Mouse (Mus musculus): Measurements from ENCODE around the gene Arid3a. TPM values are rescaled to one million over a fixed set of nuclear protein-coding genes. Genes with fewer than 3 reads are reported as not detected.

Gene Arid3a
- polyA plus RNA-seq, 1 experiment from 2014 or later, result 3.2 TPM

- WGBS, result 4% methylated on average over 41 of the region's 41 CpGs
- ATAC-seq (ENCODE audit: low FRiP score, low read depth), result no peak
- H3K4me2 ChIP-seq, result peak within 1 kb of the TSS; percentile 53
- H3K9me3 ChIP-seq, result no peaks in the 10 kb centered on the region
- H3K27me3 ChIP-seq, result peaks cover 67% of the 10 kb centered on the region
- no peaks in the 10 kb centered on the region for H3K36me3 ChIP-seq
- peak within 1 kb of the TSS; percentile 36 for H3K9ac ChIP-seq
- peaks cover 44% of the 10 kb centered on the region for H3K4me1 ChIP-seq (replicated peaks)
- peak within 1 kb of the TSS; percentile 33 for H3K4me3 ChIP-seq
- no peak within 1 kb of the TSS for H3K27ac ChIP-seq (replicated peaks)
Measured at GRCm38 (mm10) chr10:79920958-79921535, 5.8 kb upstream of the Arid3a start, which contains the start of gene R3hdm4. TSS of gene R3hdm4 (minus strand) at chr10:79921208.

DNA sequence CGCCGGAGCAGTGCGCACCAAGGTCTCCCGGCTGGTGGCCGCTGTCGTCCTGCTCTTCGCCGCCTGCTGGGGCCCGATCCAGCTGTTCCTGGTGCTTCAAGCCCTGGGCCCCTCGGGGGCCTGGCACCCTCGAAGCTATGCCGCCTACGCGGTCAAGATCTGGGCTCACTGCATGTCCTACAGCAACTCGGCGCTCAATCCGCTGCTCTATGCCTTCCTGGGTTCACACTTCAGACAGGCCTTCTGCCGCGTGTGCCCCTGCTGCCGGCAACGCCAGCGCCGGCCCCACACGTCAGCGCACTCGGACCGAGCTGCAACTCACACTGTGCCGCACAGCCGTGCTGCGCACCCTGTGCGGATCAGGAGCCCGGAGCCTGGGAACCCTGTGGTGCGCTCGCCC is 5.3 kb upstream of the Arid3a start:
- no peak overlapping the region for H3K27ac ChIP-seq (replicated peaks)
- H3K9ac ChIP-seq, result peak overlapping the region; percentile 36

GRCm38 (mm10) chr10:79924998-79925784 is 1.7 kb upstream of the Arid3a start:
- no peaks in the 10 kb centered on the region for H3K36me3 ChIP-seq
- H3K9ac ChIP-seq, result no peak overlapping the region

More for the DNA sequence above, 5.3 kb upstream of the Arid3a start:
- WGBS, result 3% methylated on average over 34 of the region's 34 CpGs
- Histone ChIP-seq H3K27me3 (peaks cover 67% of the 10 kb centered on the region), H3K4me3 (peak overlapping the region; percentile 33), H3K9me3 (no peaks in the 10 kb centered on the region), H3K36me3 (no peaks in the 10 kb centered on the region), H3K4me2 (peak overlapping the region; percentile 53), H3K4me1 (replicated peaks) (peaks cover 47% of the 10 kb centered on the region)
- no peak for ATAC-seq (ENCODE audit: low FRiP score, low read depth)

GRCm38 (mm10) chr10:79925785-79926490 is 905 bp upstream of the Arid3a start:
- peak overlapping the region; percentile 96 for H3K4me3 ChIP-seq
- H3K4me1 ChIP-seq (replicated peaks), result peaks cover 45% of the 10 kb centered on the region
- 11% methylated on average over 15 of the region's 15 CpGs for WGBS
- H3K4me2 ChIP-seq, result peak overlapping the region; percentile 93
- peaks cover 32% of the 10 kb centered on the region for H3K27me3 ChIP-seq
- H3K27ac ChIP-seq (replicated peaks), result peak overlapping the region; percentile 92
- H3K9ac ChIP-seq, result peak overlapping the region; percentile 89
- ATAC-seq (ENCODE audit: low FRiP score, low read depth), result no peak; the same call in 1 of the 2 replicates
- no peaks in the 10 kb centered on the region for H3K36me3 ChIP-seq
- H3K9me3 ChIP-seq, result no peaks in the 10 kb centered on the region

More at GRCm38 (mm10) chr10:79924998-79925784, 1.7 kb upstream of the Arid3a start:
- peak overlapping the region; percentile 96; the same call in 1 of the 2 replicates for H3K4me3 ChIP-seq
- 14% methylated on average over 29 of the region's 29 CpGs for WGBS
- peaks cover 39% of the 10 kb centered on the region for H3K27me3 ChIP-seq
- peak overlapping the region; percentile 38; the same call in 1 of the 2 replicates for H3K27ac ChIP-seq (replicated peaks)
- no peak for ATAC-seq (ENCODE audit: low FRiP score, low read depth)
- H3K4me1 ChIP-seq (replicated peaks), result peaks cover 45% of the 10 kb centered on the region
- no peaks in the 10 kb centered on the region for H3K9me3 ChIP-seq
- peak overlapping the region; percentile 93 for H3K4me2 ChIP-seq

- ATAC-seq (ENCODE audit: low FRiP score, low read depth), result peak; percentile 40
- Histone ChIP-seq H3K4me1 (replicated peaks) (peaks cover 45% of the 10 kb centered on the region), H3K27ac (replicated peaks) (peak overlapping the region; percentile 92), H3K4me3 (peak overlapping the region; percentile 96), H3K9ac (peak overlapping the region; percentile 89), H3K36me3 (0 out of 2 replicates have a peak, but pooled peaks cover 4% of the 10 kb centered on the region), H3K9me3 (no peaks in the 10 kb centered on the region), H3K4me2 (peak overlapping the region; percentile 93), H3K27me3 (peaks cover 17% of the 10 kb centered on the region)
- WGBS, result under 1% methylated on average over 54 of the region's 54 CpGs
Measured at GRCm38 (mm10) chr10:79927324-79928029, 634 bp downstream of the Arid3a start.

- H3K4me3 ChIP-seq, result peak overlapping the region; percentile 96
- H3K27ac ChIP-seq (replicated peaks), result peak overlapping the region; percentile 92
- ATAC-seq (ENCODE audit: low FRiP score, low read depth), result no peak
- peak overlapping the region; percentile 93 for H3K4me2 ChIP-seq
- peaks cover 51% of the 10 kb centered on the region for H3K4me1 ChIP-seq (replicated peaks)
- H3K27me3 ChIP-seq, result peaks cover 10% of the 10 kb centered on the region
- WGBS, result 2% methylated on average over 29 of the region's 29 CpGs
- H3K36me3 ChIP-seq, result 0 out of 2 replicates have a peak, but pooled peaks cover 4% of the 10 kb centered on the region
- H3K9me3 ChIP-seq, result no peaks in the 10 kb centered on the region
- H3K9ac ChIP-seq, result peak overlapping the region; percentile 89
Measured at GRCm38 (mm10) chr10:79928030-79928694, 1.3 kb downstream of the Arid3a start.

GRCm38 (mm10) chr10:79928907-79929701 is 2.3 kb downstream of the Arid3a start:
- WGBS, result 27% methylated on average over 9 of the region's 9 CpGs
- 0 out of 2 replicates have a peak, but pooled peaks cover 4% of the 10 kb centered on the region for H3K36me3 ChIP-seq
- H3K9me3 ChIP-seq, result no peaks in the 10 kb centered on the region
- H3K4me2 ChIP-seq, result peak overlapping the region; percentile 93
- H3K4me3 ChIP-seq, result peak overlapping the region; percentile 96
- peaks cover 61% of the 10 kb centered on the region for H3K4me1 ChIP-seq (replicated peaks)
- no peak for ATAC-seq (ENCODE audit: low FRiP score, low read depth)
- peak overlapping the region; percentile 92 for H3K27ac ChIP-seq (replicated peaks)
- H3K27me3 ChIP-seq, result 0 out of 2 replicates have a peak, but pooled peaks cover 2% of the 10 kb centered on the region
- H3K9ac ChIP-seq, result peak overlapping the region; percentile 51

- Histone ChIP-seq H3K4me2 (peak overlapping the region; percentile 93; the same call in 1 of the 2 replicates), H3K9ac (no peak overlapping the region), H3K9me3 (no peaks in the 10 kb centered on the region), H3K4me3 (no peak overlapping the region), H3K36me3 (0 out of 2 replicates have a peak, but pooled peaks cover 4% of the 10 kb centered on the region), H3K27ac (replicated peaks) (no peak overlapping the region; the same call in 1 of the 2 replicates), H3K4me1 (replicated peaks) (peaks cover 64% of the 10 kb centered on the region), H3K27me3 (no peaks in the 10 kb centered on the region)
- no peak for ATAC-seq (ENCODE audit: low FRiP score, low read depth)
- WGBS, result 71% methylated on average over 18 of the region's 18 CpGs
Measured at GRCm38 (mm10) chr10:79929967-79930825, 3.4 kb downstream of the Arid3a start.

DNA sequence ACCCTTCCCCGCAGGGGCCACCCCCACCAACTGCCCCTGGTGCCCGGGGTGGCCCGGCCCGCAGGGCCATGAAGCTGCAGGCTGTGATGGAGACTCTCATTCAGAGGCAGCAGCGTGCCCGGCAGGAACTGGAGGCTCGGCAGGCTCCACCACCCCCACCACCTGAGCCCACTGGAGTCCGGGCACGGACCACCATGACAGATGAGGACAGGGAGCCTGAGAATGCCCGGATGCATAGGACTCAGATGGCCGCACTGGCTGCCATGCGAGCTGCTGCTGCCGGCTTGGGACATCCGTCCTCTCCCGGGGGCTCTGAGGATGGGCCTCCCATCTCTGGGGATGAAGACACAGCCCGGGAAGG is 4.0 kb downstream of the Arid3a start:
- Histone ChIP-seq H3K4me2 (peak overlapping the region; percentile 19; the same call in 1 of the 2 replicates), H3K4me3 (no peak overlapping the region), H3K27me3 (no peaks in the 10 kb centered on the region), H3K4me1 (replicated peaks) (peaks cover 59% of the 10 kb centered on the region), H3K9me3 (no peaks in the 10 kb centered on the region), H3K9ac (no peak overlapping the region), H3K36me3 (0 out of 2 replicates have a peak, but pooled peaks cover 4% of the 10 kb centered on the region), H3K27ac (replicated peaks) (no peak overlapping the region)
- WGBS, result 57% methylated on average over 16 of the region's 16 CpGs
- no peak for ATAC-seq (ENCODE audit: low FRiP score, low read depth)
